Mouse (Mus musculus) intestine, embryonic 15.5 days (tissue): ENCODE measurements around the gene Slamf9. TPM values are rescaled to one million over a fixed set of nuclear protein-coding genes. Genes with fewer than 3 reads are reported as not detected.

Experiments
- ATAC-seq: fragments of 200-750 bp; cut with Nextera tagmentation; 2 replicates; pipeline ENCODE4 v1.8.0; 2017; ENCODE audit warnings: moderate TSS enrichment, moderate library complexity
- H3K27ac ChIP-seq: fragments of 300-500 bp; sonication (generic); 2 replicates; pipeline ENCODE4 v1.5.1; 2015; ENCODE audit warnings: mild to moderate bottlenecking, inconsistent platforms
- H3K27me3 ChIP-seq: fragments of 300-500 bp; sonication (generic); replicated peaks from 2 replicates; pipeline ENCODE4 v1.6.1; 2015; ENCODE audit warnings: inconsistent platforms
- H3K36me3 ChIP-seq: fragments of 300-500 bp; sonication (generic); 2 replicates; pipeline ENCODE4 v1.6.1; 2015; ENCODE audit warnings: inconsistent platforms
- H3K4me1 ChIP-seq: fragments of 300-500 bp; sonication (generic); replicated peaks from 2 replicates; pipeline ENCODE4 v1.6.1; 2015; ENCODE audit warnings: inconsistent platforms
- H3K4me2 ChIP-seq: fragments of 300-500 bp; sonication (generic); replicated peaks from 2 replicates; pipeline ENCODE4 v1.6.1; 2015; ENCODE audit warnings: mild to moderate bottlenecking, inconsistent platforms
- H3K4me3 ChIP-seq: fragments of 300-500 bp; sonication (generic); replicated peaks from 2 replicates; pipeline ENCODE4 v1.5.1; 2015; ENCODE audit warnings: inconsistent platforms
- H3K9ac ChIP-seq: fragments of 300-500 bp; sonication (generic); 2 replicates; pipeline ENCODE4 v1.6.1; 2015; ENCODE audit warnings: inconsistent platforms
- H3K9me3 ChIP-seq: fragments of 300-500 bp; sonication (generic); 2 replicates; pipeline ENCODE4 v1.6.1; 2016; ENCODE audit warnings: inconsistent platforms
- WGBS: fragments of 180-500 bp; shearing (Covaris S2); methylation state at CpG from one replicate; pipeline ENCODE4 v1.1.7; 2015; 5-methylcytosine and 5-hydroxymethylcytosine counted together
- polyA plus RNA-seq: library from polyadenylated mRNA; unstranded; fragments of >200 nt; fragmentation: Nextera tagmentation; extraction: Ambion mirVana; gene quantifications from 2 replicates; pipeline ENCODE4 v1.2.1, GENCODE M21; 2015

Slamf9 gene
- polyA plus RNA-seq, 1 experiment from 2014 or later = 2.2 TPM

- peak; percentile 81 for ATAC-seq
- Histone ChIP-seq H3K27ac (peak within 1 kb of the TSS; percentile 89), H3K9ac (peak within 1 kb of the TSS; percentile 83), H3K4me1 (peaks cover 38% of the 10 kb centered on the region), H3K9me3 (no peaks in the 10 kb centered on the region), H3K27me3 (no peaks in the 10 kb centered on the region), H3K4me3 (peak within 1 kb of the TSS; percentile 73), H3K4me2 (peak within 1 kb of the TSS; percentile 73), H3K36me3 (peaks cover 17% of the 10 kb centered on the region)
- 2% methylated on average over 30 of the region's 30 CpGs for WGBS
Measured at GRCm38 (mm10) chr1:172499765-172500441, 24.7 kb downstream of the Slamf9 start, which contains the start of gene Tagln2. Gene Tagln2, plus strand, starts transcription at chr1:172500047.

DNA sequence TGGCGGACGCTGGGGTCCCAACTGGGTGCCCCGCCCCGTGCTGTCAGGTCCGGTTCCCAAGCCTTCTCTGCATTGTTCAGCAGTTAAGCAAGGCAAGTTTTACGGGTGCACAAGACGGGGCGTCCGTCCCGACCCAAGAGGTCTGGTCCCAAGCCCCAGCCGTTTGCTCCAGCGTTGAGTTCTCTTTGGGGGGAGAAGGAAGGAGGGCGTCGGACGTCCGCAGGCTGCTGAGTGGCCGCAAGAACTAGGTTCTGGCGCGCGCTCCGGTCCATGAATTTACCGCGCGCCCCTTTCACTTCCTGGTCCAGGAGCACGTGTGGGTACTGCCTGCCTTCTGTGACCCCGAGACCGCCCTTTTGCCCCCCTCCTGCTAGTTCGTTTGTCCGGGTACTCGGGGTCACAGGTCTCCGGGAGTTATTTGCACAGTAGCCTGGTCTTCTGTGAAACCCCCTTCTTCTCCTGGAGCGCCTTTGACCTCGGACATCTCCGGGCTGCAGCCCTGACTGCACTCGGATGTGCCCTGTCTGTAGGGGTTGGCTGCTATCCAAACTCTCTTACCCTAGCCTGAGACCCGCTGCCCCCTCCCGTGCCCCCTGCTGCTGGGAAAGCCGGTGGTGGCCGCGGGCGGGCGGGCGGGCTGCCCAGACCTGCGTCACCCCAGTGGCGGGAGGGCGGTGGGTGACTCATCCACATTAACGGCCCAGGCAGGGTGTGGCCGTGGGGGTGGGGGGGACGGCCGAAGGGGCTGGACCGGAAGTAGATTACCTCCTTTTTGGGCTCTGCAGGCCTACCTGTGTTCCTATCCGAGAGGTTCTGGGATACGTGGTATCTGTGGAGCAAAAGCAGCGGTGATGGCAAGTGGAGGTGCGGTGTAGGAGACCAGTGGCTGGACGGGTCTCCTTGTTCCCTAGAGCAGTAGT, 25.6 kb downstream of the Slamf9 start:
- ATAC-seq = peak; percentile 60
- peaks cover 43% of the 10 kb centered on the region for H3K4me1 ChIP-seq
- H3K9me3 ChIP-seq = no peaks in the 10 kb centered on the region
- H3K9ac ChIP-seq = peak overlapping the region; percentile 83
- peak overlapping the region; percentile 73 for H3K4me2 ChIP-seq
- WGBS = under 1% methylated on average over 56 of the region's 56 CpGs
- H3K4me3 ChIP-seq = peak overlapping the region; percentile 73
- H3K27me3 ChIP-seq = no peaks in the 10 kb centered on the region
- peaks cover 22% of the 10 kb centered on the region for H3K36me3 ChIP-seq
- H3K27ac ChIP-seq = peak overlapping the region; percentile 89

DNA sequence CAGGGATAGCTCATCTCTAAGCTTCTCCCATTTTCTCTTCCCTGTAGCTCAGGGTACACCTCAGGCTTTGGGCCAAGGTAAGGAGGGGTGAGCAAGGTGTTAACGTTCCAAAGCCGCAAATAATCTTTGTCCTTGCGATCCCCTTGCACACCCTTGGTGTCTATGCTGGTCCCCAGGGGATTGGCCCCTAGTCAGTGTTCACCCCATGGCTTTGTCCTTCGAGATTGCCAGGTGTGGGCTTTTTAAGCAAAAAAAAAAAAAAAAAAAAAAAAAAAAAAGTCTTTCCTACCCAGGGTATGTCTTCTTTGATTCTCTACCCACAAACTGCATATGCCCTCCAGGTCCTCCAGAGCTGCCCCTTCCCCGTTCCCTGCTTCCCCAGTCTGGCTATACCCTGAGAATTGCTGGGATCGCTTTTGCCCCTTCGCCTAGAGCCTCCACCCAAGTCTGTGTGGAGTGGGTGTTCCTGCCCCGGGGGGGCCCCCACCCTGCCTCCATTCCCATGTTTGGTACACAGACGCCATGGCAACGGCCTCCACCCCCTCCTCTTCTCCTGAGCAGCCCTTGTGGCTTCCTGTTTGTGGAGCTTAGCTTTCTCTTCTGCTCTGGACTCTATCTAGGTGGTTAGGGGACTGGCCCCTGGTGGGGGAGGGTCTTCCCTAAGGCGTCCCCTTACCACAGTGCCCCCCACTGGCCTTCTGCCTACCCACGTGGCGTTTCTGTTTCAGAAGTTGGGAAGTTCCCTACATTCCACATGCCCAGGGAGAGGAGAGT, 26.4 kb downstream of the Slamf9 start:
- peak overlapping the region; percentile 73 for H3K4me3 ChIP-seq
- ATAC-seq = peak; percentile 18
- H3K9ac ChIP-seq = peak overlapping the region; percentile 83
- peak overlapping the region; percentile 89 for H3K27ac ChIP-seq
- 28% methylated on average over 13 of the region's 13 CpGs for WGBS
- no peaks in the 10 kb centered on the region for H3K9me3 ChIP-seq
- H3K4me2 ChIP-seq = peak overlapping the region; percentile 73
- no peaks in the 10 kb centered on the region for H3K27me3 ChIP-seq
- H3K36me3 ChIP-seq = peaks cover 21% of the 10 kb centered on the region
- H3K4me1 ChIP-seq = peaks cover 43% of the 10 kb centered on the region

- H3K4me1 ChIP-seq = peaks cover 48% of the 10 kb centered on the region
Measured at GRCm38 (mm10) chr1:172502145-172503110, 27.3 kb downstream of the Slamf9 start.

GRCm38 (mm10) chr1:172503111-172503997, 28.2 kb downstream of the Slamf9 start:
- no peaks in the 10 kb centered on the region for H3K9me3 ChIP-seq
- peak overlapping the region; percentile 89 for H3K27ac ChIP-seq
- H3K4me1 ChIP-seq = peaks cover 48% of the 10 kb centered on the region
- peak; percentile 3; the same call in 1 of the 2 replicates for ATAC-seq
- peak overlapping the region; percentile 73 for H3K4me2 ChIP-seq
- peak overlapping the region; percentile 20 for H3K9ac ChIP-seq
- peak overlapping the region; percentile 73 for H3K4me3 ChIP-seq
- 15% methylated on average over 14 of the region's 14 CpGs for WGBS
- H3K36me3 ChIP-seq = peaks cover 24% of the 10 kb centered on the region
- no peaks in the 10 kb centered on the region for H3K27me3 ChIP-seq

More at GRCm38 (mm10) chr1:172502145-172503110, 27.3 kb downstream of the Slamf9 start:
- no peaks in the 10 kb centered on the region for H3K27me3 ChIP-seq
- H3K27ac ChIP-seq = peak overlapping the region; percentile 89
- H3K9me3 ChIP-seq = no peaks in the 10 kb centered on the region
- peaks cover 22% of the 10 kb centered on the region for H3K36me3 ChIP-seq
- peak overlapping the region; percentile 73 for H3K4me3 ChIP-seq
- 19% methylated on average over 13 of the region's 13 CpGs for WGBS
- peak overlapping the region; percentile 21 for H3K9ac ChIP-seq
- peak; percentile 12 for ATAC-seq
- H3K4me2 ChIP-seq = peak overlapping the region; percentile 73

- no peak overlapping the region for H3K4me2 ChIP-seq
- WGBS = 82% methylated on average over 8 of the region's 8 CpGs
- no peak overlapping the region for H3K9ac ChIP-seq
- H3K27me3 ChIP-seq = no peaks in the 10 kb centered on the region
- peaks cover 24% of the 10 kb centered on the region for H3K36me3 ChIP-seq
- H3K27ac ChIP-seq = no peak overlapping the region
- no peak for ATAC-seq
- H3K4me1 ChIP-seq = peaks cover 41% of the 10 kb centered on the region
- no peak overlapping the region for H3K4me3 ChIP-seq
- no peaks in the 10 kb centered on the region for H3K9me3 ChIP-seq
Measured at GRCm38 (mm10) chr1:172504756-172505155, 29.6 kb downstream of the Slamf9 start.

- 55% methylated on average over 5 of the region's 5 CpGs for WGBS
- Histone ChIP-seq H3K4me3 (no peak overlapping the region), H3K4me1 (peaks cover 46% of the 10 kb centered on the region), H3K9me3 (no peaks in the 10 kb centered on the region), H3K27ac (0 out of 2 replicates have a peak overlapping the region, but pooled peaks have one; percentile 4), H3K27me3 (no peaks in the 10 kb centered on the region), H3K9ac (no peak overlapping the region), H3K36me3 (peaks cover 24% of the 10 kb centered on the region), H3K4me2 (no peak overlapping the region)
- no peak for ATAC-seq
Measured at GRCm38 (mm10) chr1:172507001-172507400, 31.8 kb downstream of the Slamf9 start.

- 84% methylated on average over 3 of the region's 3 CpGs for WGBS
- no peaks in the 10 kb centered on the region for H3K9me3 ChIP-seq
- no peak overlapping the region for H3K4me2 ChIP-seq
- no peak overlapping the region for H3K27ac ChIP-seq
- no peaks in the 10 kb centered on the region for H3K27me3 ChIP-seq
- no peak for ATAC-seq
- H3K36me3 ChIP-seq = peaks cover 24% of the 10 kb centered on the region
- no peak overlapping the region for H3K4me3 ChIP-seq
- no peak overlapping the region for H3K9ac ChIP-seq
- H3K4me1 ChIP-seq = peaks cover 39% of the 10 kb centered on the region
Measured at GRCm38 (mm10) chr1:172507701-172508100, 32.5 kb downstream of the Slamf9 start.

DNA sequence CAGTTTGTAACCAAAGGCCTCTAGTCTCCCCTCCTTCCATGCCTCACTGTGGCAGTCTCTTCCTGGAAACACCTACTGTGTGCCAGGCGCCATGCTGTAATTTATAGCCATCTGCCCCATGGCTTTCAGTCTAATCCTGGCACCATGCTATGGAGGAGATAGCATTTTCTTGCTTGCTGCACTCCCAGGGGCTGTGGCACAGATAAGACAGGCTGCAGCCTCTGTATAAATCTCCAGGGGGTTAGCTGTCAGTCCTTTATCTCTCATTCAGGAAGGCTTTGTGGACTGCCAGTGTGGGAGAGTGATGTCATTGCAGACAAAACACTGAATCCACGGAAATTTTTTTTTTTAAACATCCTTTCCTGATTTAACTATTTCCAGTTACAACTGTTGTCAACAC, 33.0 kb downstream of the Slamf9 start:
- WGBS = 33% methylated on average over 2 of the region's 2 CpGs

DNA sequence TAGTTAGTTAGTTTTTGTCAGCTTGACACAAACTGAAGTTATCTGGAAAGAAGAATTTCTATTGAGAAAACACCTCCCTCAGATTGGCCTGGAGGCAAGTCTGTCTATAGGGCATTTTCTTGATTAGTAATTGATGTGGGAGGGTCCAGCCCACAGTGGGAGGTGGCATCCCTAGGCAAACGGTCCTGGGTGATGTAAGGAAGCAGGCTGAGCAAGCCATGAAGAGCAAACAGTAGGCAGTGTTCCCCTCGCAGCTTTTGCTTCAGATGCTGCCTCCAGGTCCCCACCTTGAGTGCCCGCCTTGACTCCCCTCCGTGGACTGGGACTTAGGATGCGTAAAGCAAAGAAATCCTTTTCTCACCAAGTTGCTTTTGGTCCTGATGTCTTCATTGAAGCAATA, 34.1 kb downstream of the Slamf9 start:
- Histone ChIP-seq H3K27ac (no peak overlapping the region), H3K9me3 (no peaks in the 10 kb centered on the region), H3K9ac (no peak overlapping the region), H3K36me3 (peaks cover 24% of the 10 kb centered on the region), H3K4me2 (no peak overlapping the region), H3K4me3 (no peak overlapping the region), H3K27me3 (no peaks in the 10 kb centered on the region), H3K4me1 (peaks cover 38% of the 10 kb centered on the region)
- ATAC-seq = no peak
- 68% methylated on average over 5 of the region's 5 CpGs for WGBS

More for the DNA sequence above, 33.0 kb downstream of the Slamf9 start:
- Histone ChIP-seq H3K9ac (no peak overlapping the region), H3K4me1 (peaks cover 38% of the 10 kb centered on the region), H3K4me3 (no peak overlapping the region), H3K36me3 (peaks cover 24% of the 10 kb centered on the region), H3K27ac (no peak overlapping the region), H3K9me3 (no peaks in the 10 kb centered on the region), H3K4me2 (no peak overlapping the region), H3K27me3 (no peaks in the 10 kb centered on the region)
- no peak for ATAC-seq
